Mouse (Mus musculus) midbrain, embryonic 13.5 days (tissue): ENCODE data around the gene Akap17b. TPM values are rescaled to one million over a fixed set of nuclear protein-coding genes. Genes with fewer than 3 reads are reported as not detected.

Experiments
- ATAC-seq: fragments of 200-750 bp; cut with Nextera tagmentation; 2 replicates; pipeline ENCODE4 v1.8.0; 2017; ENCODE audit warnings: mild to moderate bottlenecking, moderate TSS enrichment, moderate library complexity
- H3K27ac ChIP-seq: fragments of 300-500 bp; sonication (generic); 2 replicates; pipeline ENCODE4 v1.5.1; 2015; ENCODE audit warnings: inconsistent platforms, mild to moderate bottlenecking, moderate library complexity
- H3K27me3 ChIP-seq: fragments of 300-500 bp; sonication (generic); 2 replicates; pipeline ENCODE4 v1.6.1; 2015; ENCODE audit warnings: mild to moderate bottlenecking, inconsistent platforms
- H3K36me3 ChIP-seq: fragments of 300-500 bp; sonication (generic); 2 replicates; pipeline ENCODE4 v1.6.1; 2015; ENCODE audit warnings: mild to moderate bottlenecking, inconsistent platforms
- H3K4me1 ChIP-seq: fragments of 300-500 bp; sonication (generic); replicated peaks from 2 replicates; pipeline ENCODE4 v1.6.1; 2015; ENCODE audit warnings: inconsistent platforms
- H3K4me2 ChIP-seq: fragments of 300-500 bp; sonication (generic); replicated peaks from 2 replicates; pipeline ENCODE4 v1.6.1; 2015; ENCODE audit warnings: moderate library complexity, mild to moderate bottlenecking, inconsistent platforms
- H3K4me3 ChIP-seq: fragments of 300-500 bp; sonication (generic); replicated peaks from 2 replicates; pipeline ENCODE4 v1.5.1; 2015; ENCODE audit warnings: mild to moderate bottlenecking, inconsistent platforms
- H3K9ac ChIP-seq: fragments of 300-500 bp; sonication (generic); replicated peaks from 2 replicates; pipeline ENCODE4 v1.6.1; 2015; ENCODE audit warnings: mild to moderate bottlenecking, inconsistent platforms
- H3K9me3 ChIP-seq: fragments of 300-500 bp; sonication (generic); 2 replicates; pipeline ENCODE4 v1.6.1; 2016; ENCODE audit warnings: mild to moderate bottlenecking, inconsistent platforms
- WGBS: fragments of 180-500 bp; shearing (Covaris S2); methylation state at CpG from one replicate; pipeline ENCODE4 v1.1.7; 2015; 5-methylcytosine and 5-hydroxymethylcytosine counted together
- polyA plus RNA-seq: library from polyadenylated mRNA; unstranded; fragments of >200 nt; fragmentation: Nextera tagmentation; extraction: Ambion mirVana; gene quantifications from 2 replicates; pipeline ENCODE4 v1.2.1, GENCODE M21; 2015

Gene Akap17b
- polyA plus RNA-seq: 5.0 and 5.4 TPM in 2 replicates

- 23% methylated on average over 52 of the region's 60 CpGs for WGBS
- Histone ChIP-seq H3K36me3 (no peaks in the 10 kb centered on the region), H3K9me3 (no peaks in the 10 kb centered on the region), H3K4me3 (peak within 1 kb of the TSS; percentile 60), H3K4me1 (peaks cover 5% of the 10 kb centered on the region; the same call in 1 of the 2 replicates), H3K27me3 (no peaks in the 10 kb centered on the region), H3K4me2 (peak within 1 kb of the TSS; percentile 55), H3K27ac (peak within 1 kb of the TSS; percentile 79), H3K9ac (peak within 1 kb of the TSS; percentile 73)
- ATAC-seq: peak; percentile 96
These were observed at the start of gene Akap17b for GRCm38 (mm10) chrX:36644657-36645551. Gene Akap17b, minus strand, starts transcription at chrX:36645395.

DNA sequence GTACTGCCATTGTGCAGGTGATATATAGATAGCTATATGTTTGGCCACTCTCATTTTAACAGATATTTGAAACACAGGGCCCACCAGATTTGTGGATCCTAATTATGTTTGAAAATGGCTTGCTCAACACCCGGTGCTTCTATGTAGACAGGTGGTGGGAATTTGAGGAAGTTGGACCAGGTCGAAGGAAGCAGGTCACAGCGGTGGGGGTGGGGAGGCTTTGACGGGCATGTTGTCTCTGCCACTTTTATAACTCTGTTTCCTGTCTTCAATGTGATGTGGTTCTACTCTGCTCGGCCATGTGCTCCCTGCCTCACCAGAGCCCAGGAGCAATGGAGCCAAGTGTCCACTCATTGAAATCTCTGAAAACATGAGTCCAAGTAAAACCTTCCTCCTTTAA is 46.2 kb upstream of the Akap17b start:
- 88% methylated on average over 5 of the region's 5 CpGs for WGBS
- Histone ChIP-seq H3K36me3 (no peaks in the 10 kb centered on the region), H3K9me3 (no peaks in the 10 kb centered on the region), H3K9ac (no peak overlapping the region), H3K4me3 (no peak overlapping the region), H3K27ac (no peak overlapping the region), H3K27me3 (no peaks in the 10 kb centered on the region), H3K4me1 (no peaks in the 10 kb centered on the region), H3K4me2 (no peak overlapping the region)
- ATAC-seq: no peak

- no peaks in the 10 kb centered on the region for H3K27me3 ChIP-seq
- H3K4me1 ChIP-seq: no peaks in the 10 kb centered on the region
- H3K36me3 ChIP-seq: no peaks in the 10 kb centered on the region
- no peak for ATAC-seq
- no peaks in the 10 kb centered on the region for H3K9me3 ChIP-seq
- no peak overlapping the region for H3K27ac ChIP-seq
- no peak overlapping the region for H3K9ac ChIP-seq
- no peak overlapping the region for H3K4me3 ChIP-seq
- no peak overlapping the region for H3K4me2 ChIP-seq
These were observed 44.5 kb upstream of the Akap17b start for GRCm38 (mm10) chrX:36689655-36690054.

DNA sequence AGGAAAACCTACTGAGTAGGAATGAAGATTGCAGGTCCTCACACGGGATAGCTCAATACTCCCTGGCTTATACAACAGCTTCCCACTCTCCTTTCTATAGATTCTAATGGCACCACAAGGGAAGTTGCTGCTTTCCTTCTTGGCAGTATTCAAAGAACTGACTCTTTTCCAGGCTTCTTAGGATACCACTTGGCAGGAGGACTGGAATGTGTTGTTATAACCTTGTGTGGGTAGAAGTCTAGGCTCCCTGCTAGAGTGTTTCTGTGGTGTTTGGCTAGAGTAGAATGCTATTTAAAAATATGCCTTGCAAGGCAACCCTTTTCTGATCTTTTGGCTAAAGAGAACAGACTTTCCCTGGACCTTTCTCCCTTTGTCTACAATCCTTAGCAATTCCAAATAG is 31.6 kb upstream of the Akap17b start:
- ATAC-seq: no peak
- no peaks in the 10 kb centered on the region for H3K9me3 ChIP-seq
- WGBS: 75% methylated on average over 1 of the region's 1 CpGs

DNA sequence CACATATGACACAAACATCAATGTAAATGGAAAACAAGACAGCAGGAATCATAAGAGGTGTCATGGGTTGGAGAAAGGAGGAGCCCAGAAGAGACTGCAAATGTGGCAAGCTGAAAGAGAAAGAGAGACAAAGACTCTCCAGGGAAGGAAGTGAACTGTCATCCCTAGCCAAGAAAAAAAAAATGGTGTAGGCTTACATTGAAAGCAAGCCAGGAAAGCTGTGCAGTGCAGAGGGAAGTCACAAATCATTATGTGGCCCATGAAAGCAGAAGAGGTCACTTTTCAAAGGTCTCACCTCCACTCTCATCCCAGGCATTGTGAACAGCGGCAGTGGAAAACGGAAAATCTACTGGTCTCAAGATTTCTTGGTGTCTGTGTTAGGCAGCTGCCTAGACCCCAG is 27.5 kb upstream of the Akap17b start:
- H3K36me3 ChIP-seq: no peaks in the 10 kb centered on the region

More for the DNA sequence above, 31.6 kb upstream of the Akap17b start:
- Histone ChIP-seq H3K4me1 (no peaks in the 10 kb centered on the region), H3K36me3 (no peaks in the 10 kb centered on the region), H3K27ac (no peak overlapping the region), H3K9ac (no peak overlapping the region), H3K4me3 (no peak overlapping the region), H3K27me3 (no peaks in the 10 kb centered on the region), H3K4me2 (no peak overlapping the region)

GRCm38 (mm10) chrX:36640046-36640445 is 5.1 kb downstream of the Akap17b start:
- H3K4me2 ChIP-seq: no peak overlapping the region
- H3K27me3 ChIP-seq: no peaks in the 10 kb centered on the region
- ATAC-seq: no peak
- no peaks in the 10 kb centered on the region for H3K9me3 ChIP-seq
- WGBS: 86% methylated on average over 6 of the region's 6 CpGs
- no peak overlapping the region for H3K4me3 ChIP-seq
- H3K4me1 ChIP-seq: peaks cover 5% of the 10 kb centered on the region; the same call in 1 of the 2 replicates
- H3K9ac ChIP-seq: no peak overlapping the region
- no peak overlapping the region for H3K27ac ChIP-seq
- H3K36me3 ChIP-seq: no peaks in the 10 kb centered on the region

More for the DNA sequence above, 27.5 kb upstream of the Akap17b start:
- Histone ChIP-seq H3K27me3 (no peaks in the 10 kb centered on the region), H3K4me3 (no peak overlapping the region), H3K27ac (no peak overlapping the region), H3K9ac (no peak overlapping the region), H3K4me1 (no peaks in the 10 kb centered on the region), H3K9me3 (no peaks in the 10 kb centered on the region), H3K4me2 (no peak overlapping the region)
- WGBS: 80% methylated on average over 2 of the region's 2 CpGs
- ATAC-seq: no peak

DNA sequence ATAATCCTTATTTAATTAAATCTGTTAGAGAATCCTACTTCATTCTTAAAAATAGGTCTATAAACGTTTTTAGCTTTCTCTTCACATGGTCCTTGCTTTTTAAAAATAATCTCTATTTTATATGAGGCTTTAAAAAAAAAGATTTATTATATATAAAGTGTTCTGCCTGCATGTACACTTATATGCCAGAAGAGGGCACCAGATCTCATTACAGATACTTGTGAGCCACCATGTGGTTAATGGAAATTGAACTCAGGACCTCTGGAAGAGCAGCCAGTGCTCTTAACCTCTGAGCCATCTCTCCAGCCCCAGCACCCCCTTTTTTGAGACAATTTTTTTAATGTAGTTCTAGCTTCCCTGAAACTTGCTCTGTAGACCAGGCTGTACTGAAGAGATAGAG is 14.4 kb downstream of the Akap17b start:
- Histone ChIP-seq H3K27ac (no peak overlapping the region), H3K27me3 (no peaks in the 10 kb centered on the region), H3K36me3 (no peaks in the 10 kb centered on the region), H3K4me2 (no peak overlapping the region), H3K4me3 (no peak overlapping the region), H3K4me1 (no peaks in the 10 kb centered on the region), H3K9ac (no peak overlapping the region), H3K9me3 (no peaks in the 10 kb centered on the region)
- no peak for ATAC-seq
- 12% methylated on average over 1 of the region's 1 CpGs for WGBS

DNA sequence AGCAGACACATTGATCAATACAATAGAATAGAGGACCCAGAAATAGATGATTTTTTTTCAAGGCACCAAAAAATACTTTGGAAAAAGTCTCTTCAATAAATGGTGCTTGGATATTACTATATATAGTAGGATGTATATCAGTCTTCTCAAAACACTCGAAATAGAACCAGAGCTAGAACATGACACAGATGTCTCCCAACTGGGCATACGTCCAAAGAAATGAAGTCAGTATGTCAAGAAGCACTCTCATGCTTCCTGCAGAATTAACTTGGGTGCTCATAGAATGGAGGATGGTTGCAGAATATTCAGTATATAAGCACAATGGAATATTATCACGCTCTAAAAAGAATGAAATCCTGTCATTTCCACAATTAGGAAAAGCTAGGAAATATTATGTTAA is 17.1 kb downstream of the Akap17b start:
- Histone ChIP-seq H3K4me1 (no peaks in the 10 kb centered on the region), H3K9me3 (no peaks in the 10 kb centered on the region), H3K27ac (no peak overlapping the region), H3K4me2 (no peak overlapping the region), H3K4me3 (no peak overlapping the region), H3K9ac (no peak overlapping the region), H3K27me3 (no peaks in the 10 kb centered on the region), H3K36me3 (no peaks in the 10 kb centered on the region)
- WGBS: 80% methylated on average over 3 of the region's 3 CpGs
- ATAC-seq: no peak

DNA sequence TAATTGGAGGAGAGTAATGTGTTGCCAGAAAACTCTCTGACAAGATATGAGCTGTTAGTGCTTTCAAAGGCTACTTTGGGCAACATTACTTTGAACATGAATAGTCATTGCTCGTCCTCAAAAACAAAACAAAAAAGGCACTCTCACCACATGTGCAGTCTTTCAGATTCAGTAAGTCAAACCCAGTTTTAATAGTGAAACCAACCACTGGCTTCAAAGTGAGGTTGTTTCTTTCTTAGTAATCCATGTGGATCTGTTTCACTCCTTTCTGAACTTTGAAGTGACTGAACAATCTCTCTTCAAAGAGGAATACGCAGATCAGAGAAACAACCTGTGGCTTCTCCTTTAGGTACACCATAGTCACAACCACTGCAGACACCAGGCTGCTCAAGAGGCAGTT is 36.1 kb downstream of the Akap17b start:
- H3K36me3 ChIP-seq: peaks cover 24% of the 10 kb centered on the region
- no peaks in the 10 kb centered on the region for H3K4me1 ChIP-seq
- 90% methylated on average over 2 of the region's 2 CpGs for WGBS
- H3K4me3 ChIP-seq: no peak overlapping the region
- H3K27ac ChIP-seq: no peak overlapping the region
- H3K9me3 ChIP-seq: no peaks in the 10 kb centered on the region
- H3K4me2 ChIP-seq: no peak overlapping the region
- ATAC-seq: no peak
- no peaks in the 10 kb centered on the region for H3K27me3 ChIP-seq
- H3K9ac ChIP-seq: no peak overlapping the region

DNA sequence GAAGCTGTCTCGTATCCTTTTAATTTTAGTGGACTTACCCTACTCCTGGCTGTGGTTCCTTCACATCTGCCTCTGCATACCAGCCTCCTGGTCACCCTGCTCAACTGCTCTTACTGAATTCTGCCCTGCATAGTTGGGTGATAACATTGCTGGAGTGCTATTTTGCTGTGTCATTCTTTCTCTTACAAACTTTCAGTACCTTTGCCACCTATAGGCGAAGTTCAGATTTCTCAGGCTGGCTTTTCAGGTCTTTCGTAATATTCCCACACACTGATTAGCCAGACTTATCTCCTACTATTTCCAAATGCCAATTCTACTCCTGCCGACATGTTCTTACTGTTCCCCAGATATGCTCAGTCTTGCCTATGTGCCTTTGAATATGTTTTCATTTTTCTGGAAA is 41.2 kb downstream of the Akap17b start:
- Histone ChIP-seq H3K27ac (no peak overlapping the region), H3K4me3 (no peak overlapping the region), H3K36me3 (peaks cover 32% of the 10 kb centered on the region; the same call in 1 of the 2 replicates), H3K27me3 (no peaks in the 10 kb centered on the region), H3K9ac (no peak overlapping the region), H3K4me2 (no peak overlapping the region), H3K9me3 (no peaks in the 10 kb centered on the region), H3K4me1 (peaks cover 20% of the 10 kb centered on the region)
- no peak for ATAC-seq
- WGBS: 87% methylated on average over 4 of the region's 4 CpGs

GRCm38 (mm10) chrX:36602926-36603325 is 42.3 kb downstream of the Akap17b start:
- no peak overlapping the region for H3K4me3 ChIP-seq
- peaks cover 20% of the 10 kb centered on the region for H3K4me1 ChIP-seq
- no peak overlapping the region for H3K9ac ChIP-seq
- no peaks in the 10 kb centered on the region for H3K9me3 ChIP-seq
- ATAC-seq: no peak
- no peak overlapping the region for H3K4me2 ChIP-seq
- peaks cover 32% of the 10 kb centered on the region; the same call in 1 of the 2 replicates for H3K36me3 ChIP-seq
- H3K27me3 ChIP-seq: no peaks in the 10 kb centered on the region
- 94% methylated on average over 2 of the region's 2 CpGs for WGBS
- no peak overlapping the region for H3K27ac ChIP-seq

GRCm38 (mm10) chrX:36600066-36600465 is 45.1 kb downstream of the Akap17b start:
- H3K27me3 ChIP-seq: no peaks in the 10 kb centered on the region
- peaks cover 22% of the 10 kb centered on the region for H3K4me1 ChIP-seq
- no peak overlapping the region for H3K9ac ChIP-seq
- no peak overlapping the region for H3K27ac ChIP-seq
- ATAC-seq: no peak
- H3K9me3 ChIP-seq: no peaks in the 10 kb centered on the region
- H3K4me3 ChIP-seq: peak overlapping the region; percentile 67
- peaks cover 24% of the 10 kb centered on the region; the same call in 1 of the 2 replicates for H3K36me3 ChIP-seq
- 71% methylated on average over 8 of the region's 8 CpGs for WGBS
- peak overlapping the region; percentile 57 for H3K4me2 ChIP-seq
